Mouse (Mus musculus) bone marrow macrophage, adult 2 months (primary cell): ENCODE data around the gene Cyb5r4. TPM values are rescaled to one million over a fixed set of nuclear protein-coding genes. Genes with fewer than 3 reads are reported as not detected.
A peak's percentile ranks its signal among the peaks of the same experiment; 100 is the strongest.
"Not testable (repeated sequence)": the region's sequence is repeated elsewhere in the genome, so short reads cannot be mapped to it uniquely, and the experiment has no call there.

Source experiments
- H3K27ac ChIP-seq: 2 replicates; pipeline ENCODE4 v1.5.1; 2012; ENCODE audit warnings: low read depth, low read length; ENCODE audit not compliant: insufficient read depth
- H3K4me1 ChIP-seq: 2 replicates; pipeline ENCODE4 v1.6.1; 2012; ENCODE audit warnings: low read length; ENCODE audit not compliant: control insufficient read depth, insufficient read depth
- H3K4me3 ChIP-seq: 2 replicates; pipeline ENCODE4 v1.5.1; 2012; ENCODE audit warnings: mild to moderate bottlenecking, low read length, moderate library complexity; ENCODE audit not compliant: insufficient read depth
- CTCF ChIP-seq: IDR thresholded peaks from 2 replicates; pipeline ENCODE4 v1.5.1; 2012; ENCODE audit warnings: low read depth, mild to moderate bottlenecking, low read length, moderate library complexity
- POLR2A ChIP-seq: IDR thresholded peaks from 2 replicates; pipeline ENCODE4 v1.6.1; 2012; ENCODE audit warnings: mild to moderate bottlenecking, low read depth, low read length, borderline replicate concordance
- polyA plus RNA-seq: library from polyadenylated mRNA; stranded (reverse); fragments of >200 nt; gene quantifications from 2 replicates; pipeline ENCODE4 v1.2.4, GENCODE M21; 2012; ENCODE audit not compliant: missing spikeins, insufficient read depth, insufficient read length

The Cyb5r4 gene
- polyA plus RNA-seq, 1 experiment, result 109 TPM

DNA sequence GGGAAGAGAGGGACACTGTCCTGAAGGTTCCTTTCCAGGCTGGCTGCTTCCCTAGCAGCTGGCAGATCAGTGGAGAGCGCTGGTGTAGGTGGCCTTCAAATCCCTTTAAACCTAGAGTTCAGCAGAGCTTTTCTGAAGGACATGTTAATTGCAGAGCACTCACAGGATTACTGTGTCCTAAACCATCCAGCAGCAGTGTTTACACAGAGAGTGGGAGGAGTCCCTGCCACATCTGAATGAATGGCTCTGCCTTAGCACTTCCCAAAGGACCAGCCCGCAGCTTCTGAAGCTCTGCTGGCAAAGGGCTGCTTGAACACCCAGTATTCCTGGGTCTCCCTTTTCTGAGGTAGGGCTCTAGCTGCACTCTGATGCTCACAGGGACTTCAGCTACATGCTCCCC is 56.1 kb downstream of the Cyb5r4 start:
- Histone ChIP-seq H3K27ac (no peak overlapping the region), H3K4me1 (no peaks in the 10 kb centered on the region), H3K4me3 (no peak overlapping the region)
- TF ChIP-seq POLR2A (no peak), CTCF (no peak)

DNA sequence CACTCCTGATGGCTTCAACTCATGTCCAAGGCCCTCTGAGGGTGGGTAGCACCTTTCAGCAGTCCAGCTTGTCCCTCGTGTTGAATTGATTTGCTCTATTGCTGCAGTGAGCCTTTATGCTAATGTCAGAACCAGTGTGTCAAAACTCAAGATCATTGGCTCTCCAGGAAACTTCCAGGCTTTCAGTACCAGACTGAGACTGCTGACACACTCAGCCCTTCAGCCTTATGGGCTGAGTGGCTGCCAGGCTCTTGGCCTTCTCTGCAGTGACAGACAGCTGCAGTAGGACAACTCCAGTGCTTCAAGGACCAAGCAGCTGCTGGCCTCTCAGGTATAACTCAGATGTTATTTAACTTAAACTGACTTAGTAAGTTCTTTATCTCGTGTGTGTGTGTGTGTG is 57.7 kb downstream of the Cyb5r4 start:
- Histone ChIP-seq H3K4me1 (no peaks in the 10 kb centered on the region), H3K27ac (no peak overlapping the region), H3K4me3 (no peak overlapping the region)
- no peak for TF ChIP-seq CTCF
- TF ChIP-seq POLR2A, result no peak

DNA sequence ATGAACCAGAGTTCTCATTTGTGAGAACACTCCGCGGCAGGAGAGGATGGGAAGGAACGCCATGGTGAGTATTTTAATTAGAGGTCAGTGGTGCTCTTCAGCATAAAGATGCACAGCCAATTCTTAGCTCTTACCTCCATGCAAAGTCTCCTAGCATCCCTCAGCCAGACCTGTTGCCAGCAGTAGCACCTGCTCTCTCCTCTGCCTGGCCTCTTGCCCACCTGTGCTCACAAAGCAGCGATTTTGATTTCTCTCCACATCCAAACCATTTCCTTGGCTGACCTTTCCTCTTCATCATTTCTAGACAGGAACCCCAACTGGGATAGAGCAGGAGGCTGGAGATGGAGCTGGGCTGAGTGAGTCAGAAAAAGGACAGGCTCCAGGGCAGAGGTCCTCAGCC is 65.2 kb downstream of the Cyb5r4 start:
- Histone ChIP-seq H3K4me3 (no peak overlapping the region), H3K4me1 (no peaks in the 10 kb centered on the region), H3K27ac (no peak overlapping the region)
- no peak for TF ChIP-seq POLR2A
- no peak for TF ChIP-seq CTCF

DNA sequence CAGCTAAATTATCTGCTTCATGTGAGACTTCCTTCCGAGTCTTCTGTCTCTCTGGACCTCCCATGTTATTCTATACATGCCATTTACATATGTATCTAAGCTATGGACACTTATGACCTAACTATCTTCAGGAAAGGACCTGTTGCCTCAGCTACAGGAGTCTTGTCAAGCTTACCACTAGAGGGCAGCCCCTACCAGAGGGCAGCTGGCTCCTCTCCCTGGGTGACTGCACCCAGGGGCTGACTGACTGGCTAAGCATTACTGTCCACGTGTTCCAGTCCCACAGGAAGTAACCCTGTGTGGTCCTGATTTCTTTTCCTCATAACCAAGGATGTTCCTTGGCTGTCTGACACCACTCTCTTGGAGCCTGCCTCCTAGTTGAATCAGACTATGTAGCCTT is 76.2 kb downstream of the Cyb5r4 start:
- Histone ChIP-seq H3K4me1 (no peaks in the 10 kb centered on the region), H3K27ac (no peak overlapping the region), H3K4me3 (no peak overlapping the region)
- TF ChIP-seq POLR2A (no peak), CTCF (peak; percentile 43; the same call in 1 of the 2 replicates)

DNA sequence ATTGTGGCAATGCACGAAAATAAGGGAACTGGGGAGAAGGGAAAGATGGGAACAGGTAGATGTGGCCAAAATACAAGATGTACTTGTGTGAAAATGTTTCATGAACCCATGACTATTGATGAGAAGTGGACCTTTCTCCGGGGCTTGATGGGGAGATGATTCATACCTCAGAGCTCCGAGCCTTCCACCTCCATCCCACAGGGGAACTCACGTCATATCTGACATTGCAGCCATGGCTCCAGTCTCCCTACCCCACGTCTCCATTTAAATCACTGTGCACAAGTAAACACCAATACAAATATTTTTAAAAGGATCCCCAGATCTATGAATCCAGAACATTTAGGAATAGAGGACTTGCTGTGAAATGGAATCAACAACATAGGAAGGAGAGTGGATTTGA is 93.2 kb downstream of the Cyb5r4 start:
- H3K4me3 ChIP-seq, result no peak overlapping the region
- TF ChIP-seq POLR2A (no peak), CTCF (no peak)
- H3K27ac ChIP-seq, result no peak overlapping the region
- no peaks in the 10 kb centered on the region for H3K4me1 ChIP-seq

DNA sequence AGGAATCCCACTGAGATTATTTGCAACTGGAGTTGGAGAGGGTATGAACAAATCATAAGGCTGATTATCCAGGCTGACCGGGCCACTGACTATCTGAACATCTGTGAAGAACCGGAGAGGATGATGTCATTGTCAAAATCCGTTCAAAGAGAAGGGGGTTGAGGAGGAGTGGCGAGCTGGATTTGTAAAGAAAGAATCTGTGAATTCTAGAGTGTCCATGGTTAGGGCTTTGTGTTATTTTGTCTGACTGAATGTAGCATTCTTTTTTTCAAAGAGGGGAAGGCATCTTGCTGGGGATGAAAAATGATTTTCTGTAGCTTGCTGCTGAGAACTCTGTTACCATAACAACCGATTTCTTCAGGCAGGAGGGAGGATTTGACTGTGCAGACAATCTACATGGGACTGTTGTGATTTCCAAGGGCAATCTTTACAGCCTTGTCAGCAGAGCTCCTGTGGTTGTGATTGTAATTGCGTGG is 93.7 kb downstream of the Cyb5r4 start:
- Histone ChIP-seq H3K4me3 (no peak overlapping the region), H3K4me1 (no peaks in the 10 kb centered on the region)

DNA sequence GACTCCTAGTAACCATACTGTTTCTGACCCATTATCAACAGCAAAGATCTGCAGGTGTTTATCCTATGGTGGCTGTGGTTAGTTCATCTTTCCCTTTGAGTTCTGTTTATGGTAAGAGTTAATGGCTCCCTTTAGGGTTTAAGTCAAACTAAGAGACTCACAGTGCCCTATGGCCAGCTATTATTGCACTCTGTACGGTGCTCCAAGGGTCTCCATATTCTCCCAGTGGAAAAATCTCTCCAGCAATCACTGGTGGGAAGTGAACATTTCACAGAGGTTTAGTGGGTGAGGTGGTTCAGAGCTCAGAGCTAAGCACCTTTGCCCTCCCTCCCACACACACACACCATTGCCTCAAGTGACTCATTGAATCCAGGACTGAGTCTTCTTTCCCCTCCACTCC is 94.2 kb downstream of the Cyb5r4 start:
- Histone ChIP-seq H3K27ac (no peak overlapping the region), H3K4me1 (no peaks in the 10 kb centered on the region), H3K4me3 (no peak overlapping the region)
- TF ChIP-seq POLR2A, result no peak

More for the DNA sequence above, 93.7 kb downstream of the Cyb5r4 start:
- TF ChIP-seq CTCF (no peak), POLR2A (no peak)
- no peak overlapping the region for H3K27ac ChIP-seq

DNA sequence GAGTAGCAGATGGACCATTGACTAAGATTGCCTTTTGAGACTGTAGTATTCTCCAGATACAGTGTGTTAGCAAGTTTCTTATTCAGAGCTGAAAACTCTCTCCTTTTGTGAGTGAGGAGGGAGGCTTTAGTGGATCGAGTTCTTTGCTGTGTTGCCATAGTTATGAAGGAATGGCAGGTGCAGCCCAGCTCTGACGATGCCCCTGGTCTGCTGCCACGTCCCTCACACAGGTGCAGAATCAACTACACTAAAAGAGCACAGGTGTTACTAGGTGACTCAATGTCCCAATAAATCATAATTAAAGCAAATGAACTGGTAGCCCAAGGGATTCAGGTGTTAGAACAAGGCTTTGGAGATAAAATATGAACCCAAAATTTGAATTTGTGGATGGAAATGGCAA is 97.2 kb downstream of the Cyb5r4 start:
- no peak for TF ChIP-seq CTCF
- no peak for TF ChIP-seq POLR2A
- Histone ChIP-seq H3K4me3 (no peak overlapping the region), H3K27ac (no peak overlapping the region), H3K4me1 (no peaks in the 10 kb centered on the region)

DNA sequence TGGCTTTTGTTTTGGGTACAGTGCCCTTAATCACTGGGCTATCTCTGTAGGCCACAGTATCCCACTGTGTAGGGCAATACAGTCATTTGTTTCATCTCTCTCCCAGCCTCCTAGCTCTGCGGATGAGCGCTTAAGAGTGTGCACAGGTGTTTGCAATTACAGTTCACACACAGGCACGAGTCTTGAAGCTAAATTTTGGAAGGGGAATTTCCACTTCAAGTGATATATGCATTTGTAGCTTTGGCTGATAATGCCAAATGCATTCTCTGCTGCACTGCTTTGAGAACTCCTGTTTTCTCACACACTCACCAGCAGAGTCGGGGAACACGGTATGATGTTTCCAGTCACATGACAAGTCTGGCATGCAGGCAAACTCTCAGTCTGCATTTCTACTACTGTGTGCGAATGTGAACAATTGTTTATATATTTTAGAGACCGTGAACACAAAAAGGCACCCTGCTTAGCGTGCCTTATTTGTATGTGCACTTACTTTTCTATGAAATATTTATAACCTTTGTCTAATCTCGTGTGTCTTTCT is 100.2 kb downstream of the Cyb5r4 start:
- H3K4me1 ChIP-seq, result peaks cover 2% of the 10 kb centered on the region; the same call in 1 of the 2 replicates
- H3K27ac ChIP-seq, result no peak overlapping the region
- TF ChIP-seq CTCF (no peak), POLR2A (no peak)
- no peak overlapping the region for H3K4me3 ChIP-seq

DNA sequence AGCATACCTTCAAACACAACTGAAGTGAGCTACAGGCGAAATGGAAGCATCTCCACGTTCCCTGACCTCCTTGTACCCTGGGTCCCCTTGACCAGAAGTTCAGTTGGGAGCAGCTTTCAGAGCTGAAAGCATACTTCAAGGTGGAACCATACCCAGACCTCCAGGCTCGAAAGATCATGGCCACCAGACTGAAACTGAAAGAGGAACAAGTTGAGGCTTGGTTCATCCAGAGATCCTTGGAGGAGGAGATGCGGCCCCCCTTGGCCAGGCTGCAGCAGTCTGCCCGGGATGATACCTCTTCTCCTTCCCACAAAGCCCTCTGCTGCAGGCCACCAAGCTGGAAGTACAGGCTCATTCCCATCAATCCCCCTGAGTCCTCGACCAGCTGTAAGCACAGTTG is 105.2 kb downstream of the Cyb5r4 start:
- H3K4me3 ChIP-seq, H3K4me1 ChIP-seq, H3K27ac ChIP-seq: not testable (repeated sequence)

Other genes starting within 250 kb of the Cyb5r4 start
- not detected in 2 replicates for gene Snap91, start 141.4 kb upstream of the Cyb5r4 start, polyA plus RNA-seq
- not detected in 2 replicates for gene Ripply2, start 6.5 kb upstream of the Cyb5r4 start, polyA plus RNA-seq
- not detected in 2 replicates for gene Mrap2, start 122.3 kb downstream of the Cyb5r4 start, polyA plus RNA-seq
- 8.9 and 10.9 TPM in 2 replicates for gene Cep162, start 233.5 kb downstream of the Cyb5r4 start, polyA plus RNA-seq